Mouse (Mus musculus) thymus, adult 2 months (tissue): ENCODE results near the gene Dtnbp1. TPM values are rescaled to one million over a fixed set of nuclear protein-coding genes. Genes with fewer than 3 reads are reported as not detected.
A peak's percentile ranks its signal among the peaks of the same experiment; 100 is the strongest.

Source experiments
- DNase-seq: peaks from one replicate; pipeline ENCODE4 v3.0.0; 2021
- H3K27ac ChIP-seq: fragments of 200-500 bp; 2 replicates; pipeline ENCODE4 v1.5.1; 2012; ENCODE audit warnings: low read length, control low read depth; ENCODE audit not compliant: control insufficient read depth, insufficient read depth
- H3K27me3 ChIP-seq: fragments of 200-500 bp; 2 replicates; pipeline ENCODE4 v1.6.1; 2012; ENCODE audit warnings: mild to moderate bottlenecking, low read length, moderate library complexity, mixed read lengths; ENCODE audit not compliant: control insufficient read depth, insufficient read depth
- H3K36me3 ChIP-seq: fragments of 200-500 bp; 2 replicates; pipeline ENCODE4 v1.6.1; 2012; ENCODE audit warnings: mild to moderate bottlenecking, low read length, moderate library complexity; ENCODE audit not compliant: control insufficient read depth, insufficient read depth
- H3K4me1 ChIP-seq: fragments of 200-500 bp; replicated peaks from 2 replicates; pipeline ENCODE4 v1.6.1; 2012; ENCODE audit warnings: low read length; ENCODE audit not compliant: control insufficient read depth, insufficient read depth
- H3K4me3 ChIP-seq: fragments of 200-500 bp; 2 replicates; pipeline ENCODE4 v1.5.1; 2012; ENCODE audit warnings: mild to moderate bottlenecking, low read length, control low read depth, moderate library complexity; ENCODE audit not compliant: control insufficient read depth, insufficient read depth
- CTCF ChIP-seq: fragments of 200-500 bp; IDR thresholded peaks from 2 replicates; pipeline ENCODE4 v1.5.1; 2012; ENCODE audit warnings: mild to moderate bottlenecking, control low read depth, low read length, moderate library complexity, borderline replicate concordance; ENCODE audit not compliant: control insufficient read depth, poor library complexity, insufficient read depth; ENCODE audit errors: extremely low read depth
- POLR2A ChIP-seq: fragments of 200-500 bp; IDR thresholded peaks from 2 replicates; pipeline ENCODE4 v1.6.1; 2012; ENCODE audit warnings: mild to moderate bottlenecking, low read length, control low read depth, moderate library complexity; ENCODE audit not compliant: control insufficient read depth, poor library complexity, insufficient read depth; ENCODE audit errors: extremely low read depth
- WGBS: fragments of 180-500 bp; shearing (Covaris S2); methylation state at CpG from one replicate; pipeline ENCODE4 v1.1.7; 2018; 5-methylcytosine and 5-hydroxymethylcytosine counted together
- polyA plus RNA-seq: library from polyadenylated mRNA; depleted of rRNA; stranded (reverse); fragments of >200 nt; gene quantifications from 2 replicates; pipeline ENCODE4 v1.2.3, GENCODE M21; 2012

Gene Dtnbp1
- polyA plus RNA-seq, 1 experiment, result 70.6 TPM

- TF ChIP-seq POLR2A (no peak), CTCF (no peak)
- DNase-seq, result no peak
- no peak overlapping the region for H3K27ac ChIP-seq
- no peaks in the 10 kb centered on the region for H3K36me3 ChIP-seq
- 97% methylated on average over 10 of the region's 10 CpGs for WGBS
- H3K4me1 ChIP-seq, result peaks cover 10% of the 10 kb centered on the region
- no peaks in the 10 kb centered on the region for H3K27me3 ChIP-seq
- no peak overlapping the region for H3K4me3 ChIP-seq
Observed at GRCm38 (mm10) chr13:45033360-45033759, 31.4 kb upstream of the Dtnbp1 start.

GRCm38 (mm10) chr13:45032484-45032883 is 30.5 kb upstream of the Dtnbp1 start:
- TF ChIP-seq POLR2A, result no peak
- TF ChIP-seq CTCF, result no peak
- WGBS, result 88% methylated on average over 4 of the region's 4 CpGs
- H3K27ac ChIP-seq, result no peak overlapping the region
- H3K27me3 ChIP-seq, result no peaks in the 10 kb centered on the region
- DNase-seq, result no peak
- H3K4me3 ChIP-seq, result no peak overlapping the region
- no peaks in the 10 kb centered on the region for H3K36me3 ChIP-seq
- peaks cover 10% of the 10 kb centered on the region for H3K4me1 ChIP-seq

DNA sequence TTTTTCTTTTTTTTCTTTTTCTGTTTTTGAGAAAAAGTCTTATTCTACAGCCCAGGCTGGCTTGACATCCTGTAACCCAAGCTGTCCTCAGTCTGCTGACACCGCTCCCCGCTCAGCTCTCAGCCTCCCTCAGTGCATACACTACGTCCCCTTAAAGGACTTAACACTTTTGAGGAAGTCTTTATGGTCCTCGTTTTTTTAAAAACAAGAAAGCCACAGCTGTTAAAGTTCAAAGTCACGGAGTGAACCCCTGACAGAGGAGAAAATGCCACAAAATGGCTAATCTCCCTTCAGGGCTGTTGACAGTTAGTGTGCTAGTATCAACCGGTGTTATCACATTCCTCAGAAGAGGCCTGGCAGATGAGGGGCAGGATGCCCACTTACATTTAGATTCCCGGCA is 29.8 kb upstream of the Dtnbp1 start:
- no peak for DNase-seq
- Histone ChIP-seq H3K4me3 (no peak overlapping the region), H3K27ac (no peak overlapping the region), H3K27me3 (no peaks in the 10 kb centered on the region), H3K4me1 (peaks cover 10% of the 10 kb centered on the region), H3K36me3 (no peaks in the 10 kb centered on the region)
- 12% methylated on average over 7 of the region's 7 CpGs for WGBS
- TF ChIP-seq POLR2A, result no peak
- TF ChIP-seq CTCF, result no peak

DNA sequence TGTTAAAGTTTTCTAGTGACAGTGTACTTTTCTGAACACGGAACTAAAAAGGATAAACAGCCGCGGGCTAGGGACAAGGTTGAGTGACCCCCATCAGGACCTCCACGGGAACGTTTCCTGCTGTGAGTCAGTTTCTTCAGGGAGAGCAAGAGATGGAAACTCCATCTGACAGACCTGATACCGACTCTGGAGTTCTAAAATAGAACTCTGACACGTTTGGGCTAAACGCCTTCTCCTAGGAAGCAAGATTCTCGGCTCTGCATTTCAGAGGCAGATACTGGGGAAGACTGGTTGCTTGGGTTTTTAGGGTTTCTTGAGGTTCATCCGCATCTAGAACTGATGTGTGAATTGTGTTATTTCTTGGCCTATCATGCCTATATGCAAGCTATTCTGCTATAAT is 29.4 kb upstream of the Dtnbp1 start:
- no peak overlapping the region for H3K27ac ChIP-seq
- no peak for DNase-seq
- TF ChIP-seq CTCF (no peak), POLR2A (no peak)
- no peaks in the 10 kb centered on the region for H3K36me3 ChIP-seq
- no peaks in the 10 kb centered on the region for H3K27me3 ChIP-seq
- peaks cover 10% of the 10 kb centered on the region for H3K4me1 ChIP-seq
- WGBS, result 40% methylated on average over 10 of the region's 10 CpGs
- no peak overlapping the region for H3K4me3 ChIP-seq

GRCm38 (mm10) chr13:45030830-45031229 is 28.9 kb upstream of the Dtnbp1 start:
- 7% methylated on average over 12 of the region's 12 CpGs for WGBS
- Histone ChIP-seq H3K27ac (no peak overlapping the region), H3K4me3 (no peak overlapping the region), H3K4me1 (peaks cover 10% of the 10 kb centered on the region), H3K36me3 (no peaks in the 10 kb centered on the region), H3K27me3 (no peaks in the 10 kb centered on the region)
- peak; percentile 100 for TF ChIP-seq CTCF
- TF ChIP-seq POLR2A, result no peak
- peak; percentile 88 for DNase-seq

GRCm38 (mm10) chr13:45029791-45030190 is 27.8 kb upstream of the Dtnbp1 start:
- TF ChIP-seq CTCF (no peak), POLR2A (no peak)
- Histone ChIP-seq H3K4me1 (peaks cover 5% of the 10 kb centered on the region), H3K4me3 (no peak overlapping the region), H3K36me3 (no peaks in the 10 kb centered on the region), H3K27ac (no peak overlapping the region), H3K27me3 (no peaks in the 10 kb centered on the region)
- 86% methylated on average over 1 of the region's 1 CpGs for WGBS
- no peak for DNase-seq

GRCm38 (mm10) chr13:45026291-45026690 is 24.3 kb upstream of the Dtnbp1 start:
- Histone ChIP-seq H3K36me3 (no peaks in the 10 kb centered on the region), H3K4me1 (peaks cover 4% of the 10 kb centered on the region), H3K27ac (no peak overlapping the region), H3K27me3 (no peaks in the 10 kb centered on the region), H3K4me3 (no peak overlapping the region)
- DNase-seq, result no peak
- TF ChIP-seq POLR2A (no peak), CTCF (no peak)
- WGBS, result 87% methylated on average over 3 of the region's 3 CpGs
